In the genomic region with DNA sequence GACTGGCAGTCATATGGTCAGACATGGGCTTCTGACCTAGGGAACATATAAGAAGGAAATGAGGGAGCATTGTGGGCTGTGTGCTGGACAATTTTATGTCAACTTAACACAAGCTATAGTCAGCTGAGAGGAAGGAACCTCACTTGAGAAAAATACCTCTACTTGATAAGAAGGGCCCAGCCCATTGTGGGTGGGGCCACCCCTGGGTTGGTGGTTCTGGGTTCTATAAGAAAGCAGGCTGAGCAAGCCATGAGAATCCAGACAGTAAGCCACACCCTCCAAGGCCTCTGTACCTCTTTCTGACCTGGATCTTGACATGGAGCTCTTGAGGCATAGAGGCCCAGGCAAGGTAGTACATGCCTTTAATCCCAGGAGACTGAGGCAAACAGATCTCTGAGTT, we compare ENCODE assay signal across 30 mouse cellular contexts. TPM values are rescaled to one million over a fixed set of nuclear protein-coding genes. Genes with fewer than 3 reads are reported as not detected.
DNase-seq lines count a peak whose midpoint lies in the region; ATAC-seq and TF ChIP-seq lines count a peak whose summit lies in the region.
"Had no signal": no experiment of that assay in that cellular context is flagged by ENCODE, and none has a peak within 500 bp of the region (broad histone marks: within the 10 kb centered on the region; RNA-seq: fewer than 3 reads in every experiment).

No protein-coding gene starts in this region.

- no peak for TF ChIP-seq RAD21 in MEL (IDR thresholded peaks at IDR 0.05; ENCODE audit: low read depth, low read length)

- no peak overlapping the region for H3K9ac ChIP-seq in MEL (ENCODE audit: control insufficient read depth, low read depth, low read length, poor library complexity, severe bottlenecking)
- no peak overlapping the region for H3K9ac ChIP-seq in liver, embryonic 11.5 days (ENCODE audit: low read depth, low read length)
- H3K9ac ChIP-seq: forebrain, embryonic 15.5 days; heart, embryonic 13.5 days; kidney, embryonic 15.5 days; liver, embryonic 14.5 days; neural tube, embryonic 13.5 days; stomach, embryonic 15.5 days had no signal

- H3K9me3 ChIP-seq in MEL (replicated peaks; ENCODE audit: insufficient read depth, low read length), result no peaks in the 10 kb centered on the region
- no peaks in the 10 kb centered on the region for H3K9me3 ChIP-seq in liver, embryonic 11.5 days (ENCODE audit: control insufficient read depth, low read length)
- no peaks in the 10 kb centered on the region for H3K9me3 ChIP-seq in megakaryocyte, embryonic 14.5 days
- H3K9me3 ChIP-seq: embryonic facial prominence, embryonic 10.5 days; forebrain, embryonic 15.5 days; G1E; heart, embryonic 13.5 days; kidney, embryonic 15.5 days; neural tube, embryonic 13.5 days; stomach, embryonic 15.5 days had no signal

- H3K4me2 ChIP-seq in liver, embryonic 11.5 days, result no peak overlapping the region
- H3K4me2 ChIP-seq: forebrain, embryonic 15.5 days; heart, embryonic 13.5 days; kidney, embryonic 15.5 days; neural tube, embryonic 13.5 days; stomach, embryonic 15.5 days had no signal

- no peaks in the 10 kb centered on the region for H3K27me3 ChIP-seq in spleen, adult 2 months (ENCODE audit: control insufficient read depth, insufficient read depth, low read length)
- H3K27me3 ChIP-seq in MEL (ENCODE audit: control insufficient read depth in 1 of 2, insufficient read depth in 2 of 2, low read length in 2 of 2), result no peaks in the 10 kb centered on the region
- no peaks in the 10 kb centered on the region for H3K27me3 ChIP-seq in liver, embryonic 11.5 days (replicated peaks; ENCODE audit: control insufficient read depth, insufficient read depth, low read length)
- H3K27me3 ChIP-seq in megakaryocyte, embryonic 14.5 days (replicated peaks), result no peaks in the 10 kb centered on the region
- H3K27me3 ChIP-seq: CH12.LX; forebrain, embryonic 15.5 days; heart, embryonic 13.5 days; kidney, embryonic 15.5 days; neural tube, embryonic 13.5 days; stomach, embryonic 15.5 days had no signal

- 0 out of 2 replicates have a peak overlapping the region, but pooled peaks have one; percentile 18 for H3K27ac ChIP-seq in spleen, adult 2 months (ENCODE audit: insufficient read depth, low read length)
- H3K27ac ChIP-seq in MEL (ENCODE audit: control insufficient read depth, low read depth, low read length), result peak overlapping the region; percentile 41
- H3K27ac ChIP-seq in liver, embryonic 11.5 days (ENCODE audit: low read depth, low read length), result no peak overlapping the region
- H3K27ac ChIP-seq: embryonic facial prominence, embryonic 10.5 days; forebrain, embryonic 15.5 days; heart, embryonic 13.5 days; kidney, embryonic 15.5 days; liver, embryonic 14.5 days; neural tube, embryonic 13.5 days; stomach, embryonic 15.5 days had no signal

- H3K4me3 ChIP-seq in spleen, adult 2 months (ENCODE audit: extremely low read depth, insufficient read depth, insufficient read length), result no peak overlapping the region
- H3K4me3 ChIP-seq in MEL (ENCODE audit: control insufficient read depth in 1 of 2, insufficient read depth in 1 of 2, low read depth in 2 of 2, low read length in 2 of 2), result no peak overlapping the region; a peak in 1 of 4 replicates
- H3K4me3 ChIP-seq in liver, embryonic 11.5 days (ENCODE audit: low read depth, low read length), result no peak overlapping the region
- H3K4me3 ChIP-seq in megakaryocyte, embryonic 14.5 days (replicated peaks), result peak overlapping the region; percentile 83
- H3K4me3 ChIP-seq: embryonic facial prominence, embryonic 10.5 days; forebrain, embryonic 15.5 days; heart, embryonic 13.5 days; kidney, embryonic 15.5 days; neural tube, embryonic 13.5 days; stomach, embryonic 15.5 days had no signal

- no peaks in the 10 kb centered on the region for H3K36me3 ChIP-seq in spleen, adult 2 months (ENCODE audit: control insufficient read depth, insufficient read depth, low read length)
- H3K36me3 ChIP-seq in MEL (ENCODE audit: control insufficient read depth in 1 of 2, insufficient read depth in 2 of 2, low read length in 2 of 2), result peaks cover 0 to 29% of the 10 kb centered on the region in 2 experiments; a peak in 2 of 4 replicates
- no peaks in the 10 kb centered on the region for H3K36me3 ChIP-seq in liver, embryonic 11.5 days (ENCODE audit: control insufficient read depth, insufficient read depth, low read length)
- H3K36me3 ChIP-seq in megakaryocyte, embryonic 14.5 days (replicated peaks; ENCODE audit: low read length), result peaks cover 8% of the 10 kb centered on the region
- H3K36me3 ChIP-seq: embryonic facial prominence, embryonic 10.5 days; forebrain, embryonic 15.5 days; heart, embryonic 13.5 days; kidney, embryonic 15.5 days; neural tube, embryonic 13.5 days; stomach, embryonic 15.5 days had no signal

- TF ChIP-seq CTCF in spleen, adult 2 months (IDR thresholded peaks at IDR 0.05; ENCODE audit: extremely low read depth, insufficient read depth, insufficient read length, insufficient replicate concordance), result no peak
- no peak for TF ChIP-seq CTCF in MEL (IDR thresholded peaks at IDR 0.05 in 2 of 3, conservative IDR thresholded peaks at IDR 0.05 in 1 of 3; ENCODE audit: control insufficient read depth in 1 of 3, insufficient read depth in 1 of 3, low read depth in 2 of 3, low read length in 3 of 3, poor library complexity in 1 of 3, severe bottlenecking in 1 of 3)

- no peak for TF ChIP-seq POLR2A in spleen, adult 2 months (IDR thresholded peaks at IDR 0.05; ENCODE audit: low read depth, low read length)
- peak in 1 of 2 experiments; percentile 68; a peak in 2 of 4 replicates for TF ChIP-seq POLR2A in MEL (IDR thresholded peaks at IDR 0.05; ENCODE audit: control insufficient read depth in 1 of 2, insufficient read depth in 1 of 2, low read depth in 1 of 2, low read length in 2 of 2, poor library complexity in 1 of 2)

- peak; percentile 47 for ATAC-seq in liver, embryonic 11.5 days (replicated peaks; ENCODE audit: low FRiP score)
- ATAC-seq: forebrain, embryonic 15.5 days had no signal

- peaks cover 21% of the 10 kb centered on the region; the same call in 1 of the 2 replicates for H3K4me1 ChIP-seq in spleen, adult 2 months (ENCODE audit: control insufficient read depth, insufficient read depth, insufficient read length)
- peaks cover 10 to 23% of the 10 kb centered on the region in 2 experiments for H3K4me1 ChIP-seq in MEL (ENCODE audit: control insufficient read depth in 1 of 2, insufficient read depth in 2 of 2, low read length in 2 of 2)
- peaks cover 26% of the 10 kb centered on the region for H3K4me1 ChIP-seq in liver, embryonic 11.5 days (replicated peaks; ENCODE audit: control insufficient read depth, insufficient read depth, low read length)
- H3K4me1 ChIP-seq in megakaryocyte, embryonic 14.5 days, result peaks cover 60% of the 10 kb centered on the region

- H3K79me2 ChIP-seq in MEL (ENCODE audit: control insufficient read depth, insufficient read depth, low read length, poor library complexity), result peaks cover 16% of the 10 kb centered on the region

- TF ChIP-seq EP300 in MEL (IDR thresholded peaks at IDR 0.05; ENCODE audit: low read depth in 1 of 2, low read length in 2 of 2), result peak; percentile 27 to 39; a peak in 2 of 4 replicates

- peak in 1 of 2 experiments; percentile 51 for DNase-seq in spleen, adult 2 months (ENCODE audit: low read depth in 1 of 2, low spot score in 2 of 2)
- DNase-seq in spleen, postnatal 10 days (ENCODE audit: low spot score in 2 of 2), result no peak
- peak; percentile 80 for DNase-seq in MEL (ENCODE audit: low read depth, low spot score)
- DNase-seq in liver, embryonic 11.5 days (ENCODE audit: low spot score), result no peak
- DNase-seq in neural tube, embryonic 10.5 days (ENCODE audit: extremely low spot score, low spot score), result no peak
- no peak for DNase-seq in Muller cell, postnatal 12 days (ENCODE audit: inconsistent ontology term)
- DNase-seq: adrenal gland, postnatal 25 days; cerebellum, adult 11 months; cerebellum, postnatal 10 days; gastrocnemius, postnatal 14 days; heart, adult 18-20 months; heart, postnatal 14 days; kidney, adult 11 months; kidney, postnatal 36 days; layer of hippocampus, postnatal 36 days; lung, postnatal 10 days; midbrain, embryonic 14.5 days; thymus, adult 18-20 months had no signal

TF ChIP-seq in MEL, 35 proteins besides CTCF, POLR2A, EP300 and RAD21 (continues in another document):
- TF ChIP-seq POLR2AphosphoS5 (IDR thresholded peaks at IDR 0.05; ENCODE audit: borderline replicate concordance, low read depth, low read length) (no peak), TCF12 (IDR thresholded peaks at IDR 0.05; ENCODE audit: low read depth, low read length) (no peak), MAX (IDR thresholded peaks at IDR 0.05; ENCODE audit: low read length) (no peak), ELF1 (IDR thresholded peaks at IDR 0.05; ENCODE audit: low read depth, low read length) (0 out of 2 replicates have a peak, but pooled peaks have one; percentile 24), MAFK (IDR thresholded peaks at IDR 0.05; ENCODE audit: borderline replicate concordance, low read depth, low read length) (no peak), USF2 (IDR thresholded peaks at IDR 0.05; ENCODE audit: borderline replicate concordance in 1 of 2, insufficient read depth in 1 of 2, low read depth in 1 of 2, low read length in 2 of 2) (no peak), GABPA (IDR thresholded peaks at IDR 0.05; ENCODE audit: low read depth, low read length) (no peak)

RNA-seq across cellular contexts. Expression of a gene that starts 1.7 kb away (rescaled TPM):
- 361 and 386 TPM in 2 replicates for polyA plus RNA-seq in spleen, adult 2 months (2012; rRNA removed)
- total RNA-seq in MEL (2012; rRNA removed), result 102 and 144 TPM in 2 replicates
- 100 to 1,000 TPM; 346 to 408 TPM for polyA plus RNA-seq in MEL (2012; ENCODE audit: insufficient read depth in 1 of 2, insufficient read length in 2 of 2, low read depth in 1 of 2, low replicate concordance in 2 of 2, missing spikeins in 1 of 2)
- polyA plus RNA-seq in liver, embryonic 11.5 days (2014; fragmentation: Nextera tagmentation; extraction: Ambion mirVana), result 181 and 183 TPM in 2 replicates
- 310 and 435 TPM in 2 replicates for polyA plus RNA-seq in megakaryocyte, embryonic 14.5 days (2012; ENCODE audit: insufficient read depth, low replicate concordance)

RNA-seq across cellular contexts. Expression of a gene that starts 19.8 kb away (rescaled TPM):
- 0.01 TPM in 1 of 2 replicates, not detected in the other for polyA plus RNA-seq in spleen, adult 2 months (2012; rRNA removed)
- not detected in 2 replicates for total RNA-seq in MEL (2012; rRNA removed)
- polyA plus RNA-seq in MEL (2012; ENCODE audit: insufficient read depth in 1 of 2, insufficient read length in 2 of 2, low read depth in 1 of 2, low replicate concordance in 2 of 2, missing spikeins in 1 of 2), result under 1 TPM in 1 of 2 experiments, not detected in 1; 0.08 TPM
- polyA plus RNA-seq in liver, embryonic 11.5 days (2014; fragmentation: Nextera tagmentation; extraction: Ambion mirVana), result not detected in 2 replicates
- polyA plus RNA-seq in megakaryocyte, embryonic 14.5 days (2012; ENCODE audit: insufficient read depth, low replicate concordance), result 0.06 TPM in 1 of 2 replicates, not detected in the other
- total RNA-seq: gastrocnemius, postnatal 14 days; heart, adult 18-20 months had no signal
- polyA plus RNA-seq: embryonic facial prominence, embryonic 10.5 days; forebrain, embryonic 15.5 days; G1E; heart, embryonic 13.5 days; hindbrain, embryonic 11.5 days; limb, embryonic 11.5 days; midbrain, embryonic 14.5 days; neural tube, embryonic 13.5 days; stomach, embryonic 15.5 days had no signal

RNA-seq across cellular contexts. Expression of a gene that starts 21.4 kb away (rescaled TPM):
- polyA plus RNA-seq in spleen, adult 2 months (2012; rRNA removed), result 10.5 and 16.2 TPM in 2 replicates
- not detected in 2 replicates for total RNA-seq in MEL (2012; rRNA removed)
- under 1 TPM in 1 of 2 experiments, not detected in 1; 0.39 TPM for polyA plus RNA-seq in MEL (2012; ENCODE audit: insufficient read depth in 1 of 2, insufficient read length in 2 of 2, low read depth in 1 of 2, low replicate concordance in 2 of 2, missing spikeins in 1 of 2)
- polyA plus RNA-seq in liver, embryonic 11.5 days (2014; fragmentation: Nextera tagmentation; extraction: Ambion mirVana), result 0.22 and 0.34 TPM in 2 replicates
- polyA plus RNA-seq in megakaryocyte, embryonic 14.5 days (2012; ENCODE audit: insufficient read depth, low replicate concordance), result not detected in 2 replicates
- total RNA-seq: adrenal gland, postnatal 25 days; gastrocnemius, postnatal 14 days; heart, adult 18-20 months had no signal
- polyA plus RNA-seq: embryonic facial prominence, embryonic 10.5 days; G1E; midbrain, embryonic 14.5 days; neural tube, embryonic 13.5 days had no signal
